Mouse (Mus musculus) c-Kit-negative CD71-positive TER-119-positive erythroid progenitor cells, embryonic 14.5 days (primary cell): Measurements from ENCODE around the gene Zfp810.

Source experiments
- DNase-seq: peaks from one replicate; pipeline ENCODE4 v3.0.0-alpha.2; 2013; ENCODE audit warnings: low read depth, low spot score

The Zfp810 gene

GRCm38 (mm10) chr9:22260092-22260422 lies 47.4 kb downstream of the Zfp810 start:
- no peak for DNase-seq

- peak; percentile 37 for DNase-seq
Observed at GRCm38 (mm10) chr9:22259184-22260091, 48.0 kb downstream of the Zfp810 start, which contains the start of gene Zfp599. TSS of gene Zfp599 (minus strand) at chr9:22259895.

DNA sequence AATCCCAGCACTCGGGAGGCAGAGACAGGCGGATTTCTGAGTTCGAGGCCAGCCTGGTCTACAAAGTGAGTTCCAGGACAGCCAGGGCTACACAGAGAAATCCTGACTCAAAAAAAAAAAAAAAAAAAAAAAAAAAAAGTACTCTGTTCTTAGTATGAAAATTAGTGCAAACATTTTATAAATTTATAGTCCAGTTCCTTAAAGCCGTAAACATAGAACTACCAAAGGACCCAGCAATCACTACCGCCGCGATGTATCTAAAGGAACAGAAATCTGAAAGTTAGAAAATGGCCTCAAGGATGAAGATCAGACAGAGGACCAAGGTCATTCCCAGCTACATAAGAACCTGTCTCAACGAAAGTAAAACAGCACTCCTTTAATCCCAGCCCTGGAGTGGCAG lies 48.7 kb downstream of the Zfp810 start:
- no peak for DNase-seq

GRCm38 (mm10) chr9:22256579-22256978 lies 50.9 kb downstream of the Zfp810 start:
- DNase-seq: no peak

- no peak for DNase-seq
Observed at GRCm38 (mm10) chr9:22244242-22244641, 63.2 kb downstream of the Zfp810 start.

GRCm38 (mm10) chr9:22240001-22240400 lies 67.4 kb downstream of the Zfp810 start:
- DNase-seq: no peak

DNA sequence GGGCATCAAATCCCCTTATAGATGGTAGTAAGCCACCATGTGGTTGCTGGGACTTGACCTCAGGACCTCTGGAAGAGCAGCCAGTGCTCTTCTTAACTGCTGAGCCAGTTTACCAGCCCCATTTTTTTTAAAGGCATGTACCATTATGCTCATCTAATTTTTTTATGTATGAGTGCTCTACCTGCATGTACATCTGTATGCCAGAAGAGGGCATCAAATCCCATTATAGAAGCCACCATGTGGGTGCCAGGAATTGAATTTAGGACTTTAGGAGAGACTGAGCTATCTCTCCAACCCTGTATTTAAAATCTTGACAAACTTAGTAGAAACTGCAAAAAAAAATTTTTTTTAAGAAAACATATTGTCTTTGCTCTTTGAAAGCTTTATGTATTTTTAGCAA lies 76.9 kb downstream of the Zfp810 start:
- DNase-seq: no peak

GRCm38 (mm10) chr9:22230061-22230460 lies 77.4 kb downstream of the Zfp810 start:
- DNase-seq: no peak

DNA sequence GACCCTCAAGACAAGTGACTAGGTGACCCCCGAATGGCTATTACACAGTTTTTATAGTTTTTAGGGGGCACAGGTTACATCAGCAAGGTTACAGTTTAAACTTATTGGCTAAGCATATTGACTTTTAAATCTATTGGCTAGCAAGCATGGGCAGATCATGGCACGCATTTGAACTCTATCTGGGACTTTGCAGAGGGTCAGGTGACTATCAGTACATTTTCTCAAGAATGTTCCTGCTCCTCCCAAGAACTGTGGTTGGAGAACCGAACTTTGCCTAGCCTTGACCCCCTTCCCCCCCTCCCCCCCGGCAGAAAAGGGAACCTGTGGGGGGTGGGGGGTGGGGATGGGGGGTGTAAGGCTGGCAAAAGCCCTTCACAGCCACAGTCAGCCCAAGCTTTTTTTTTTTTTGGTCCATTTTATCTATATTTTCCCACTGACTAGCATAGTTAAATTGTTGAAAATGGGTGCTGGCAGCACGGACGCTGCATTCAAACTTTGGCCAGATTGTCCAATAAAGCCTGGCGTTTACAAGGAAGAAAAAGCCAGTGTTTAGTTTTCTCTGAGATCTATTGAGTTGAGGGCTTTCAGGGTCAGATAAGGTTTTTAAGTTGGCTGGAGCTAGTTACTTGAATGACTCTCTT lies 77.9 kb downstream of the Zfp810 start:
- DNase-seq: no peak

DNA sequence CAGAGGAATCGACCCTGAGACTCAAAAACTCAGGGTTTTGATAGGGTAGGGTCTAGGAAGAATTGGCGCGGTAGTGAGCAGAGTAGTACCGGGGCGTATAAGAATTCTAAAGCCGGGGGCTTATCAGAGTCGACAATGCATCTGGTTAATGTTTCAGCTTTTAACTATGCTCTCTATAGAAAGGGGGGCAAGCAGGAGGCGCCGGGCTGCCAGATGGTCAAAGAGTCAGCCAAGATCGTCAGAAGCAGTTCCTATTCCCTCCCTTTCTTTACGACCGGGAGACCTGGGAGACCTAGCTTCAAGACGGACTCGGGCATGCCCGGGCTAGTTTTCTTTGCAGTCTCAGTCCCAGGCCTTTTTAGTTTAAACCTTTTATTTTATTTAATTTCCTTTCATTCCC lies 80.6 kb downstream of the Zfp810 start:
- no peak for DNase-seq
